Mouse (Mus musculus): ENCODE results near the gene Snx25.

Snx25 gene

DNA sequence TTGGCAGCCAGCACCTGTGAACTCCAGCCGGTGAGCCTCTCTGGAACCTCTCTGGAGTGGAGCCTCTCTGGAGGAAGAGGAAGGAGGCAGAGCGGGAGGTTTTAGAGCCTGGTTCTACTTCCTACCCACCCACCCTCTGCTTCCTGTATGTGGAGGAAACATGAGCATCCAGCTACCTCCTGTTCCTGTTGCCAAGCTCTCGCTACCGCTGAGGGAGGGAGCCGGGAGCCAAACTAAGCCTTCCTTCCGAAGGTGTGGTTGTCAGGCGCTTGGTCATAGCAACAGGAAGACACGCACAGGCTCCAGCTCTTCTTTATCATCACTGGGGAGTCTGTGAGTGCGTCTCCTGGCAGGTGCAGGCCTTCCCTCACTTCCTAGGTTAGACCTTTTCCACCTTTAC, 129.8 kb downstream of the Snx25 start:
- in situ Hi-C loops (cut with MboI, MseI), result no loop called here

DNA sequence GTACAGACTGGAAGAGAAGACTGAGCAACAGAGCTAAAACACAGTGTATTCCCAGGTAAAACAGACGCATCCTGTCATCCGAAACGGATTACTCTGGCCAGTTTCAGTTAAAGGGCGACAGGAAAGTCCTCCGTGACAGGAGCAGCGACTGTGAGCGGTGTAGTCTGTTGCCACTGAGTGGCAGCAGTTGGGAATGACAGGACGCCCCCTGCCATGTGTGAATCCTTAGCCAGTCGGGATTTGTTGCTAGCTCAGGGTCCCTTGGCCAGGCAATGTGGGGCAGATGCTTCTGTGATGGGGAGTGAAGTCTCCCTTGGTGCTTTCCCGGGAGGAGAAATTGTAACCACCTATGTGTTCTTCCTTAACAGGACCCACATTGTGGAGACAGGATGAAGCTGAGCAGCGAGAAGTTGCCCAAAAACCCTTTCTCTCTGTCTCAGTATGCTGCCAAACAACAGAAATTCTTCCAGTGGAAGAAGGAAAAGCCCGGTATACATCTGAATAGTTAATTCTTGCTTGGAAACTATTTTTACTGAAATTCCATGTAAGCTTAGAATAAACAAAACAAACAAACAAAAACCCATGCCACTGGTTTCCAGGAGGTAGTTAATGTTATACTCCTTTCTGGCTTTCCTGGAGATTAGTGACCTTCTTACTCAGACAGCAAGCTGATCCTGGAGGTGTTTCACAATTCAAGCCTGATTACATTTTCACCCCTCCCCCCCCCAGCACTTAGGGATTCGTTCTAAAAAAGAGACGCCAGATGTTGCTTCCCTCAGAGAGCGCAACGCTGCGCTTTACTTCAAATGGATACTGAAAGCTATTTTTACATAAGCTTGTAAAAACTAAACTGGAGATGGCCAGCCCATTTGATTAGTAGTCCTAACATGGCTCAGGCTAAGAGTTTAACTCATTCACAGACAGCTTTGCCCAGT, 140.9 kb downstream of the Snx25 start:
- in situ Hi-C loops (cut with MboI, MseI), result no loop called here

DNA sequence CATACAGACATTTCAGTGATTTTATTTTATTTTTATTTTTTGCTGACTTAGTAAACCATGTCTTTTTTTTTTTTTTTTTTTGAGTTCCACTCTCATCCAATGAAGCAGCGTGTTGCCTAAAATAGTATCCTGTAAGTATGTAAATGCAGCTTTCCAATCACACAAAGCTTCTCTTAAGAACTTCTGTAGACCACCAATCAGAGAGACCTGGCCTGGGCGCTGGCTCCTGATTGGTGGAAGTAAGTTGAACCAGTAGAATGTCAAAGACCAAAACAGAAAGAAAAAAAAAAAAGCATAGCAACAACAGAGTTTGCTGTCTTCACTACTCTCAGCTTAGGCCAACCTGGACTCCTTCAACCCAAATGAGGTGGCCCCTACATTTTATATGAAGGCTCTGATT, 141.7 kb downstream of the Snx25 start:
- in situ Hi-C loops (cut with MboI, MseI), result no loop called here

DNA sequence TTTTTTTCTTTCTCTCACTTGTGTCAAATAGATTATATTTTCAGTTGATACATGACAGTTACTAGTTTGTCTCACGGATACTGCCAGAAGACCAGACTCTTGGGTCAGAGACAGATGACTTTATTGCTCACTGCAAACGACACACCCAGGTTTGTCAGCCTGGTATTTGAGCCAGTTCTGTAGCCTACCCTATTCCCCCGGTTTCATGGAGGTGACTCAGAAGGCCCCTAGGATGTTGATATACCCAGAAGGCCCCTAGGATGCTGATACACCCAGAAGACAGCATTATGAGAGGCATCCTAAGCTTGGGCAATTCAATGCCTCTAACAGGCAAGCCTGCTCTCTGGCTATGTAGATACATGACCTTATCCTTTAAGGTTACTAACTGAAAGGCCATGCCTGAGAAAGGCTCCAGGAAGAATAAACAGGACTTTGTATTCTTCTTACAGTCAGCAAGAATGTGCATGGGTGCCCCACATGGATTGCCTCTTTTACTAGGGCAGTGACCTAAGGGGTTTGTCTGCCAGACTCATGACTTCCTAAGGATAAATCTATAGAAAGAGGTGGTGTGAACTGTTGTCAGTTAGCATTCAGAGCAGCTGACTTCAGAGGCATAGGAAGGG, 144.8 kb downstream of the Snx25 start:
- in situ Hi-C loops (cut with MboI, MseI), result no loop called here

DNA sequence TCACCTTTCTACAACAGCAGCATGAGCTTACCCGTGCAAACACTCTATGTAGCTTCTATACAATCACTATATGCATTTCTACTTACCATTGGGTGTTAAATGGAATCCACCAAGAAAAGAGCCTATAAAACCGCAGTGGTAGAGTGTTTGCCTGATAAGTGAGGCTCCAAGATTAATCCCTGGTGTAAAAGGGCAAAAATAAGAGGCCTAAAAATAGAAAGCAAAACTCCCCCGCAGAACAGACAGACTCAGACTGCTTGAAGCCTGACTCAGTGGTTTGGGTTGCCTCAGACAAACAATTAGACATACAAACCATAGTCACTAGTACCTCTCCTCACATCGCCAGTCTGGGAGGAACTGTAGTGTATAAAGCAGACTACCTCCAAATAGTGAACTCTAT, 146.4 kb downstream of the Snx25 start, which contains the start of gene Ankrd37:
Gene Ankrd37 (minus strand): TSS at position 112 of the 400 bp plus-strand sequence.
- in situ Hi-C loops (cut with MboI, MseI), result no loop called here

DNA sequence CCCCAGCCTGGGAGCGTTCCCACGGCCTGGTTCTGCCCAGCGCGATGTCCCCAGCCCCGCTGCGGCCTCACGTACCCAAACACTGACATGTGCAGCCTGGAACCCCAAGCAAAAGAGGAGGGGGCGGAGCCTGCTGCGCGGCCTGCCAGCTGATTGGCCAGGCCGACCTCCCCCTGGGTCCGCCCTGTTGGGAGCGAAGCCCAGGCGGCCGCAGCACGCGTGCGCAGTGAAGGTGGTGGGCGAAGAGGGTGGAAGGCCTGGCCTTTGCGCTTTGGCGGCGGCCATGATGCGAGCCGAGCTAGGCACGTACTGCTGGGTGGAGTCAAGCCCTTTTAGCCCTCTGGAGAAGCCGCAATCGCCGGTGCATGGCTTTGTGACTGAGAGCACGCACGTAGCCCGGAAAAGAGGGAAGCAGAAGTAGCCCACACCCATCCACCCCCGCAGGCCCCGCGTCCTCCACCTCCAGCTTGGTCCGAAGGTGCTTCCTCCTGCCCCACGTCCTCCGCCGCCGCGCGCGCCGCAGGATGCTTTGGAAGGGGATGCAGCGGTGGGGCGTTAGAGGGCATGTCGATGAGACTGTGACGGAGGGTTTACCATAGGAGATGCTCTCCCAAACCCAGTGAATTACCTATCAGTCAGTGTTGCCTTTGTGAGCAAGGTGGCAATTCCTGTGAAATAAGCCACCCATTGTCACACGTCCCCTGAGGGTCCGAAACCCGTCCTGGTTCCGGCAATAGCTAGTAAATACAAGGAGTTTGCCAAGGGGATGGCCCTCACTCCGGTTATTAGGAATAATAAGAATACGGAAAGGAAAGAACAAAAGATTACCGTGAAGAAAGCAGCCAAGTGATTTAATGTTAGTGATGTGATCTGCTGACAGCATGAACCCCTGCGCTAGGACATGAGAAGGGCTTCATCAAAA, 151.9 kb downstream of the Snx25 start:
- in situ Hi-C loops (cut with MboI, MseI), result loop anchor here (25.0 kb wide), 2 partner anchors 1537 to 1712 kb away; partner anchors contain the start of genes Cdkn2aip, Rwdd4a and Trappc11

DNA sequence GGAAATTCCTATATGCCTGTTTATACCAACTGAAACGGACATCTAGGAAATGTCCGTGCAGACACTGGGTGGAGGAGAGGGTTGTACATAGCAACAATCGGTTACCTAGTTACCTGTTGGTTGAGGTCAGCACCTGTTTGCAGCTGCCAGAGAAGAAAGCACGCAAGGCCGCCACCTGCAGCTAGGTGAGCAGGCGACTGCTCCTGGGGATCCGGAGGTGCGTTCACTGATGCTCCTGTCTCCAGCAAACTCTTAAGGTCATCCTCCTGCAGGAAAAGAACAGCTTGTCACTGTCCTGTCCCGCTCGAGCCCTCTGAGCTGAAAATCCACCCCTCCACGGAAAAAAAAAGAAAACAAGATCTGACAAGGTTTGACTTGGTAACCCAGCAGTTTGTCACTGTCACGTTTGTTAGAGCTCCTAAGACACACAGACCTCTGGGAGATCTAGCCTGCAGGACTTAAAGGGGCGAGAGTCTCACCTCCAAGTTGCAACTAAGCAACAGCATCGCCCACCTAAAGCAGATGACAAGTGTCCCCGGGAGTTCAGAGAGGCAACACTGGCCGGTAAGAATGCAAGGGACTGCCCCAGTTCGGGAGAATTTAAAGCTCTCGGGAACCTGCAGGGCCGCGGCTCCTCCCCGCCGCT, 152.7 kb downstream of the Snx25 start, which contains the start of gene Lrp2bp:
Gene Lrp2bp (plus strand): TSS at position 166 of the 646 bp plus-strand sequence.
- in situ Hi-C loops (cut with MboI, MseI), result loop anchor here (25.0 kb wide), 2 partner anchors 1538 to 1713 kb away; partner anchors contain the start of genes Cdkn2aip, Rwdd4a and Trappc11

DNA sequence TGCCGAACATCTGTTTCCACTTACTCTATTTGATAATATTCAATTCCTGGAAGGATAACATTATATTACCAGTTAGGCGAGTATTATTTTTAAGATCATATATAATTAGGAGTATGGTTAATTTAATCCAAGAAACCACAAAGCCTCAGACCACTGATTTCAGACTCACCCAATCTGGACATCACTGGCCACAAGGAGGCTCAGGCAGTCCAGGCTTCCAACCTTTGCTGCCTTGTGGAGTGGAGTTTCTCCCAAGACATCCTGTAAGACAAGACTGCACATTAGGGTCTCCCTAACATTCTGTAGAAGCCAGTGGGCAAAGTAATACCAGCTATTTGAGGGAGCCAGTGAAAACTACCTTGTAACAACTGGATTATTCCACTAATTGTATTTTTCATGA, 153.7 kb downstream of the Snx25 start:
- in situ Hi-C loops (cut with MboI, MseI), result loop anchor here (25.0 kb wide), 2 partner anchors 1539 to 1714 kb away; partner anchors contain the start of genes Cdkn2aip, Rwdd4a and Trappc11

DNA sequence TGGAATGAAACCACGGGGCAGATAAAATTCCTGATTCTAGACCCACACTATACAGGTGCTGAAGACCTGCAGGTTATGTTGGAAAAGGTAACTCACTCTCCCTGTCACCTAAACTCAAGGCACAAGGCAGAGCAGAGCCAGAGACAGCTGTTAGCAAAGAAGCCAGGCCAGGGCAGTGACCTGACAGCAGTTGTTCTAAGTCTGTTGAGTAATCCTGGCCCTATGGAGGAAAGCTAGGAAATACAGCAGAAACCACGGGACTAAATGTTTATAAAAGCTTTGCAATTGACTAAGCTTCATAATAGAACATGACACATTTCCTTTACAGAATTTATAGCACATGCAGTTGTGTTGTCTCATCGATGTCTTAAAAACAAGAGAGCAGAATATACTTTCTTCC, 156.4 kb downstream of the Snx25 start:
- in situ Hi-C loops (cut with MboI, MseI), result loop anchor here (25.0 kb wide), 2 partner anchors 1542 to 1717 kb away; partner anchors contain the start of genes Cdkn2aip, Rwdd4a and Trappc11

DNA sequence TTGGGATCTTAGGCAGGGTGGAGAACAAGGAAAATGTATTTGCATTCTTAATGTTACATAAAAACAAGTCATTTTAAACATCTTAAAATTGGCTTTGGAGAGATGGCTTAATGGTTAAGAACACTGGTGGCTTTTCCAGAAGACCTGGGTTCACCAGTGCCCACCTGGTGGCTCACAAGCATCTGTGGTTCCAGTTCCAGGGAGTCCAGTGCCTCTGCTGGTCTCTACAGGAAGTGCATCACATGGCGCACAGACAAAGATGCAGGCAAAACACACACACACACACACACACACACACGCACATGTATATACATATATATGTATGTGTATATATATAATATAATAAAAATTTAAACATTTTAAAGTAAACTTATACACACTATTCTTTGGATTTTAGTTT, 157.8 kb downstream of the Snx25 start:
- in situ Hi-C loops (cut with MboI, MseI), result loop anchor here (25.0 kb wide), 2 partner anchors 1543 to 1718 kb away; partner anchors contain the start of genes Cdkn2aip, Rwdd4a and Trappc11

DNA sequence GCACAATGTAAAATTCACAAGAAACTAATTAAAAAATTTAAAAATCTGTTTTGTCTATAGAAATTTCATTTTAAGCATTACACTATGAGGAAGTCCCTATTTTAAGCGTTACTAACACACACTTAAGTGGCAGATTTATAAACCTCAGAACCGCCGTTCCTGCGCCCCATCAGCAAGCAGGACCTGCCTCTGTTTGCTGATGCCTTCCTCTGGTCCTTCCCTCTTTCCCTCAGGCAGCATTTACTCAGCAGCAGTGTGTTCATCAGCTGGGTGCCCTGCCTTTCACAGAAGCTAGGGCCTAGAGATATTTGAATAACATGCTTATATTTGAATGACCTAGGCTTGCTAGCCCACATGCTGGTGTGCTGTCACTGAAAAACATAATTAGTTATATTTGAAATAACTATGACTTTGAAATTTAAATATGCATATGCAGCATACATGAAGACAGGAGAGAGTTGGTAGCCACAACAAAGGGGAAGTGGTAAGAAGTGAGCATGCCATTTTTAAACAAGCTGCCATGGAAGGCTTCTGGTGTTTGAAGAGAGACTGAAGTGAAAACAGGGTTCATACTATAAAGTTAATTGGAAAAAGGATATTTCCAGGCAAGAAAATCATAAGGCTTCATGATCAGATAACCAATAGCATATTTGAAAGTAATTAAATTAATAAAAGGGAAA, 161.2 kb downstream of the Snx25 start:
- in situ Hi-C loops (cut with MboI, MseI), result loop anchor here (25.0 kb wide), 2 partner anchors 1547 to 1722 kb away; partner anchors contain the start of genes Cdkn2aip, Rwdd4a and Trappc11

DNA sequence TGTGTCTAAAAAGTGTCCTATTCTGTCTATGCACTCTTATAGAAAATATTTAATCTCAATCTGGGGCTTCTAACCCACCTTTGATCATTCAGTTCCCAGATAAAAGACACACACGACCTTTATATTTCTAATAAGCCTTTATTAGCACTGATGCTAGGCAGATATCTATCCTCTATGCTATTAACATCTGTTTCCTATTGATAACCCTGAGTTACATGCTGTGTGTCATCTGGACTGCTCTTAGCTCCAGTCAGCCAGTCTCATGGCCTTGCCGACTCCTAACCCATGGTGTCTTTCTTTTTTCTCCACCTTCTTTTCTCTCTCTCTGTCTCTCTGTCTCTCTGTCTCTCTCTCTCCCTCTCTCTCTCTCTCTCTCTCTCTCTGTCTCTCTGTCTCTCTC, 163.8 kb downstream of the Snx25 start:
- in situ Hi-C loops (cut with MboI, MseI), result loop anchor here (25.0 kb wide), 2 partner anchors 1549 to 1724 kb away; partner anchors contain the start of genes Cdkn2aip, Rwdd4a and Trappc11

DNA sequence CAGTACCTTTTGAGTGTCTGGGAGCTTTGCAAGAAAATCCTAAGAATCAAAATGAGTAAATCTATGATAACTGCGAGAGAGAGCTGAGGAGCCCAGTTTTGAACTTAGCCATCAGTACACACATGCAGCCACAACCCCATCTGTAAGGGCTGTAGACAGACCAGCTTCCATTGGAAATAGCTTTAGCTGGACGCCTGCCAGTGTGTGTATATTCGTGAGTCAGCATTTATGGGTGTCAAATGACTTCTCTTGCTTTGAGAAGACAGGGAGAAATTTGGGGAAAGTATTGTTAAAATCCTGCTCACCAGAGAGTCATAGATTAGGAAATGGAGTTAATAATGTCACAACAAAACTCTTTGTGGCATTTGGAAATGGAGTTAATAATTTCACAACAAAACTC, 165.3 kb downstream of the Snx25 start:
- in situ Hi-C loops (cut with MboI, MseI), result loop anchor here (25.0 kb wide), 2 partner anchors 1551 to 1726 kb away; partner anchors contain the start of genes Cdkn2aip, Rwdd4a and Trappc11

Data from T-helper 1 cell (primary cell).